Mouse (Mus musculus): ENCODE data around the gene Dnmbp. TPM values are rescaled to one million over a fixed set of nuclear protein-coding genes. Genes with fewer than 3 reads are reported as not detected.

Gene Dnmbp
- polyA plus RNA-seq, 1 experiment from 2014 or later = 11.9 TPM

GRCm38 (mm10) chr19:43894070-43894469 lies 45.9 kb downstream of the Dnmbp start:
- Histone ChIP-seq H3K9ac (peak overlapping the region; percentile 57; the same call in 1 of the 2 replicates), H3K9me3 (replicated peaks) (no peaks in the 10 kb centered on the region), H3K27ac (ENCODE audit: poor library complexity, severe bottlenecking) (peak overlapping the region; percentile 67), H3K4me3 (peak overlapping the region; percentile 24; the same call in 1 of the 2 replicates), H3K36me3 (peaks cover 6% of the 10 kb centered on the region; the same call in 1 of the 2 replicates), H3K27me3 (replicated peaks) (no peaks in the 10 kb centered on the region), H3K4me2 (peak overlapping the region; percentile 60), H3K4me1 (replicated peaks) (peaks cover 16% of the 10 kb centered on the region)
- no peak for ATAC-seq (ENCODE audit: insufficient number of reproducible peaks, low FRiP score)
- WGBS = 7% methylated on average over 7 of the region's 7 CpGs

GRCm38 (mm10) chr19:43890487-43890886 lies 49.5 kb downstream of the Dnmbp start:
- no peak overlapping the region for H3K27ac ChIP-seq (ENCODE audit: poor library complexity, severe bottlenecking)
- H3K9me3 ChIP-seq (replicated peaks) = no peaks in the 10 kb centered on the region
- ATAC-seq (ENCODE audit: insufficient number of reproducible peaks, low FRiP score) = no peak
- no peaks in the 10 kb centered on the region for H3K36me3 ChIP-seq
- H3K27me3 ChIP-seq (replicated peaks) = no peaks in the 10 kb centered on the region
- no peak overlapping the region for H3K9ac ChIP-seq
- WGBS = 65% methylated on average over 5 of the region's 5 CpGs
- no peak overlapping the region for H3K4me2 ChIP-seq
- no peak overlapping the region for H3K4me3 ChIP-seq
- peaks cover 25% of the 10 kb centered on the region for H3K4me1 ChIP-seq (replicated peaks)

GRCm38 (mm10) chr19:43887725-43888124 lies 52.3 kb downstream of the Dnmbp start:
- H3K4me1 ChIP-seq (replicated peaks) = peaks cover 29% of the 10 kb centered on the region
- ATAC-seq (ENCODE audit: insufficient number of reproducible peaks, low FRiP score) = no peak
- no peak overlapping the region for H3K4me2 ChIP-seq
- H3K27me3 ChIP-seq (replicated peaks) = no peaks in the 10 kb centered on the region
- H3K9me3 ChIP-seq (replicated peaks) = no peaks in the 10 kb centered on the region
- no peak overlapping the region for H3K9ac ChIP-seq
- WGBS = 70% methylated on average over 2 of the region's 2 CpGs
- no peak overlapping the region for H3K27ac ChIP-seq (ENCODE audit: poor library complexity, severe bottlenecking)
- H3K4me3 ChIP-seq = no peak overlapping the region
- no peaks in the 10 kb centered on the region for H3K36me3 ChIP-seq

GRCm38 (mm10) chr19:43887242-43887641 lies 52.7 kb downstream of the Dnmbp start:
- H3K4me1 ChIP-seq (replicated peaks) = peaks cover 29% of the 10 kb centered on the region
- no peaks in the 10 kb centered on the region for H3K36me3 ChIP-seq
- H3K27ac ChIP-seq (ENCODE audit: poor library complexity, severe bottlenecking) = no peak overlapping the region
- H3K9me3 ChIP-seq (replicated peaks) = no peaks in the 10 kb centered on the region
- 83% methylated on average over 5 of the region's 5 CpGs for WGBS
- H3K4me2 ChIP-seq = no peak overlapping the region
- no peak overlapping the region for H3K4me3 ChIP-seq
- no peaks in the 10 kb centered on the region for H3K27me3 ChIP-seq (replicated peaks)
- H3K9ac ChIP-seq = no peak overlapping the region
- ATAC-seq (ENCODE audit: insufficient number of reproducible peaks, low FRiP score) = no peak

GRCm38 (mm10) chr19:43886371-43887099 lies 53.5 kb downstream of the Dnmbp start:
- Histone ChIP-seq H3K4me3 (no peak overlapping the region), H3K9ac (no peak overlapping the region), H3K27ac (ENCODE audit: poor library complexity, severe bottlenecking) (no peak overlapping the region), H3K27me3 (replicated peaks) (no peaks in the 10 kb centered on the region), H3K9me3 (replicated peaks) (no peaks in the 10 kb centered on the region), H3K4me1 (replicated peaks) (peaks cover 29% of the 10 kb centered on the region), H3K4me2 (no peak overlapping the region), H3K36me3 (no peaks in the 10 kb centered on the region)
- ATAC-seq (ENCODE audit: insufficient number of reproducible peaks, low FRiP score) = no peak
- WGBS = 78% methylated on average over 12 of the region's 12 CpGs

- Histone ChIP-seq H3K9me3 (replicated peaks) (no peaks in the 10 kb centered on the region), H3K9ac (no peak overlapping the region), H3K27ac (ENCODE audit: poor library complexity, severe bottlenecking) (no peak overlapping the region), H3K4me1 (replicated peaks) (peaks cover 32% of the 10 kb centered on the region), H3K4me2 (no peak overlapping the region), H3K4me3 (no peak overlapping the region), H3K27me3 (replicated peaks) (no peaks in the 10 kb centered on the region), H3K36me3 (no peaks in the 10 kb centered on the region)
- ATAC-seq (ENCODE audit: insufficient number of reproducible peaks, low FRiP score) = peak; percentile 56; the same call in 1 of the 2 replicates
- 65% methylated on average over 13 of the region's 13 CpGs for WGBS
These were observed 55.1 kb downstream of the Dnmbp start for GRCm38 (mm10) chr19:43884668-43885498.

GRCm38 (mm10) chr19:43882895-43883573 lies 57.0 kb downstream of the Dnmbp start:
- 0 out of 2 replicates have a peak overlapping the region, but pooled peaks have one; percentile 3 for H3K4me3 ChIP-seq
- H3K4me2 ChIP-seq = peak overlapping the region; percentile 36
- no peak overlapping the region for H3K27ac ChIP-seq (ENCODE audit: poor library complexity, severe bottlenecking)
- no peaks in the 10 kb centered on the region for H3K27me3 ChIP-seq (replicated peaks)
- 31% methylated on average over 18 of the region's 18 CpGs for WGBS
- no peak for ATAC-seq (ENCODE audit: insufficient number of reproducible peaks, low FRiP score)
- no peaks in the 10 kb centered on the region for H3K36me3 ChIP-seq
- H3K9ac ChIP-seq = 0 out of 2 replicates have a peak overlapping the region, but pooled peaks have one; percentile 3
- H3K4me1 ChIP-seq (replicated peaks) = peaks cover 38% of the 10 kb centered on the region
- H3K9me3 ChIP-seq (replicated peaks) = no peaks in the 10 kb centered on the region

- 82% methylated on average over 7 of the region's 7 CpGs for WGBS
- no peaks in the 10 kb centered on the region for H3K27me3 ChIP-seq (replicated peaks)
- peaks cover 43% of the 10 kb centered on the region for H3K4me1 ChIP-seq (replicated peaks)
- H3K36me3 ChIP-seq = no peaks in the 10 kb centered on the region
- H3K27ac ChIP-seq (ENCODE audit: poor library complexity, severe bottlenecking) = no peak overlapping the region
- H3K4me2 ChIP-seq = no peak overlapping the region
- H3K4me3 ChIP-seq = no peak overlapping the region
- ATAC-seq (ENCODE audit: insufficient number of reproducible peaks, low FRiP score) = no peak
- no peak overlapping the region for H3K9ac ChIP-seq
- H3K9me3 ChIP-seq (replicated peaks) = no peaks in the 10 kb centered on the region
These were observed 58.4 kb downstream of the Dnmbp start for GRCm38 (mm10) chr19:43881615-43882014.

- no peak for ATAC-seq (ENCODE audit: insufficient number of reproducible peaks, low FRiP score)
- 28% methylated on average over 3 of the region's 3 CpGs for WGBS
- no peaks in the 10 kb centered on the region for H3K27me3 ChIP-seq (replicated peaks)
- no peaks in the 10 kb centered on the region for H3K9me3 ChIP-seq (replicated peaks)
- H3K4me1 ChIP-seq (replicated peaks) = peaks cover 48% of the 10 kb centered on the region
- H3K4me3 ChIP-seq = no peak overlapping the region
- no peak overlapping the region for H3K9ac ChIP-seq
- H3K27ac ChIP-seq (ENCODE audit: poor library complexity, severe bottlenecking) = no peak overlapping the region
- no peaks in the 10 kb centered on the region for H3K36me3 ChIP-seq
- no peak overlapping the region for H3K4me2 ChIP-seq
These were observed 59.6 kb downstream of the Dnmbp start for GRCm38 (mm10) chr19:43880420-43880819.

GRCm38 (mm10) chr19:43879401-43880212 lies 60.4 kb downstream of the Dnmbp start:
- Histone ChIP-seq H3K4me1 (replicated peaks) (peaks cover 43% of the 10 kb centered on the region), H3K36me3 (peaks cover 3% of the 10 kb centered on the region), H3K9ac (peak overlapping the region; percentile 75), H3K4me3 (peak overlapping the region; percentile 62), H3K27ac (ENCODE audit: poor library complexity, severe bottlenecking) (peak overlapping the region; percentile 81), H3K9me3 (replicated peaks) (no peaks in the 10 kb centered on the region), H3K27me3 (replicated peaks) (no peaks in the 10 kb centered on the region), H3K4me2 (peak overlapping the region; percentile 87)
- WGBS = 2% methylated on average over 41 of the region's 41 CpGs
- ATAC-seq (ENCODE audit: insufficient number of reproducible peaks, low FRiP score) = peak; percentile 84

All from heart, embryonic 12.5 days (tissue).